Mouse (Mus musculus) liver, postnatal 0 days (tissue): ENCODE results near the gene Kcnh4.

Experiments used
- CTCF ChIP-seq: sonication (generic); IDR thresholded peaks from 2 replicates; pipeline ENCODE4 v1.5.1; 2016; ENCODE audit warnings: antibody characterized with exemption, low read depth
- EP300 ChIP-seq: IDR thresholded peaks from 2 replicates; pipeline ENCODE4 v1.6.1; 2016; ENCODE audit warnings: antibody characterized with exemption, low read depth, mild to moderate bottlenecking

- TF ChIP-seq CTCF, result no peak
- TF ChIP-seq EP300, result no peak
Measured at GRCm38 (mm10) chr11:100754693-100755057, 5.1 kb downstream of the Kcnh4 start.
